Mouse (Mus musculus) cerebellum, adult 2 months (tissue): ENCODE data around the gene Med24.

Source experiments
- CTCF ChIP-seq: fragments of 200-500 bp; IDR thresholded peaks from 2 replicates; pipeline ENCODE4 v1.5.1; 2011; ENCODE audit warnings: low read depth, mild to moderate bottlenecking, control low read depth, low read length, moderate library complexity, borderline replicate concordance; ENCODE audit not compliant: insufficient read depth
- POLR2A ChIP-seq: fragments of 200-500 bp; IDR thresholded peaks from 2 replicates; pipeline ENCODE4 v1.6.1; 2011; ENCODE audit warnings: low read length, control low read depth, borderline replicate concordance; ENCODE audit not compliant: insufficient read depth

DNA sequence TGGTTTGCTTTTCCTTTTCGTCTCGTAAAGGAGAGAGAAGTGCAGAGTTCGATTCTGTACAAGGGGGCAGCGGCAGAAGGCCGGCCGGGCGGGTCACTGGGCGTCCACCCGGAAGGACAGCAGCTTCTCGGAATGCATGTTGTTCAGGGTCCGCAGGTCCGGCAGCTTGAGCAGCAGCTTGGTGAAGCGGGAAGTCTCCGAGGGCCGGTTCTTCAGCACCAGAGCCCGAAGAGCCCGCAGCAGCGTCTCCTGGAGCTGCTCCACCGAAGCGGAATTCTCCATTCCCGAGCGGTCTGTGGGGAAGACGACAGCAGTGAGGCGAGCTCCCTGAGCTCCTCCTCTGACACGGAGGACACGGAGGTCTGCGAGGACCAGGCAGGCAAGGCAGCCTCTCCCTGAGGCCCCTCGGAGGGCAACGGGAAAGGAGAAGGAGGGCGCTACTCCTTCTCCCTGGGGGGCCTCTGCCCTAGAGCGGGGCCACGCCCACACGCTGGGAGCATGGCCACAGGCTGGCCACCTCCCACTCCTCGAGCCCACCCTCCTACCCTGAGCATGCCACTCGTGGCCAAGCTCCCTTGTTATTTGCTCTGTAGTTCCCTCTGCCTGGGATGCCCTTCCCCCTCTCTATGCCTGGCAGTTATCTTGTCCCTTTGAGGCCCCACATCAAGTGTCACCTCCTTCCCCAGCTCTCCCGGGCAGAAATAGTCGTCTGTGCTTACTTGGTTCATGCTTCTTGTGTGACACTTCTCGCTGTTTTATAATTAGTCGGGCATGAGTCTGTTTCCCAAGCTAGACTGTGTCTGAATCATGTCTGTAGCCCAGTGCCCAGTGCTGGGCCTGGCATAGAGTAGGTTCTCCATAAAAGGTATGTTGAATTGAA is 39.1 kb upstream of the Med24 start:
- TF ChIP-seq CTCF (no peak), POLR2A (no peak)
